Mouse (Mus musculus) CD4-positive, CD25-positive, alpha-beta regulatory T cell (primary cell): ENCODE data around the gene Itga5. TPM values are rescaled to one million over a fixed set of nuclear protein-coding genes. Genes with fewer than 3 reads are reported as not detected.

Source experiments
- polyA plus RNA-seq: library from polyadenylated mRNA; unstranded; fragments of 100-300 nt; shearing (Covaris generic); gene quantifications from one replicate; pipeline ENCODE4 v1.2.1, GENCODE M21; 2017

Itga5 gene
- 7.7 TPM for polyA plus RNA-seq

DNA sequence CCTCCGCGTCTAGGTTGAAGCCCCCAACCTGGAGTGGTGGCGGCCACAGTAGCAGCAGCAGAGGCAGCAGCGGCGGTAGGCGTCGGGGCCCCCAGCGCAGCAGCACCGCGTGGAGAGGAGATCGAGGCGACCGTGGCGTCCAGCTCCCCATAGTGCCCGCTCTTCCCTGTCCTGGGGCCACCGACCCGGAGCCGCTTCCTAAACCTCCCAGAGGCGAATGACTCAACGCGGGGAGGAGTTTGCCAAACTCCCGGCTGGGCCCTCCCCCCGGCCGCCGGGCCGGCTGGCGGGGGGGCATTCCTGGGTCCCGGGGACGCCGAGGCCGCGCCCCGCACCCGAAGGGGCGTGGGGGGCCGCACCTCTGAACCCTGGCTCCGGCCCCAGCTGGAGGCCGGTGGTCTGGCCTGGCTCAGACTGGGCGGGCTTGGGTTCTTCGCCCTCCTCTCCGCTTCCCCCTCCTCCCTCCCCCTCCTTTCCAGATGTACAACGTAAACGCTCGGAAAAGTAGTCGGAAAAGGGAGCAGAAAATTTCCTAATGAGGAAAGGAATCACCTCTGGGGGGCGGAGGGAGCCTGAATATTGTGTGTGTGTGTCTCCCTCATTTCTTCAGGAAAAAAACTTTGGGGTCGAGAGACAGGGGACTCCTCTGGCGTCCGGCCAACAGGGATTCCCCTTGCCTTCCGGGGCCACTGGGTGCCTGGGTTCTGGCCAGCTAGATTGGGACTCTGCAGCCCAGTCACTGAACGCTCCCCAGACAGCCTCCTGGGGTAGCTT is at the start of gene Itga5:
TSS of gene Itga5 (minus strand) at position 388 of the 774 bp plus-strand sequence.

DNA sequence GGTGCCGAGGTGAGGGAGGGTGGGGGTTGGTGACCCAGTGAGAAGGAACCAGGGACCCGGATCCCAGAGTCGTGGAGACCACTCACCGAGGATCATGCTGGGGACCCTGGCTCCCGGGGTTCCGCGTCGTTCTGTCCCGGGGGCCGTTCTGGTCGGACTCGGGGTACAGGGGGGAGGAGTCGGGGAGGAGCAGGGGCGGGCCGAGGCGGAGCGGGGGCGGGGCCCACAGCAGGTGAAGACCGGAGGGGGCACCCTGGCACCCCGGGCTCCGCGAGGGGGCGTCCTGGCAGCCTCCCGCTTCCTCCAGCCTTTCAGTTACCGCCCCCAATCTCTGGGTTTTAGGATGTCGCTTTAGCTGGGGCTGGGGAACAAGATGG is 26.6 kb downstream of the Itga5 start, which contains the start of gene Zfp385a:
TSS of gene Zfp385a (minus strand) at position 133 of the 377 bp plus-strand sequence.

DNA sequence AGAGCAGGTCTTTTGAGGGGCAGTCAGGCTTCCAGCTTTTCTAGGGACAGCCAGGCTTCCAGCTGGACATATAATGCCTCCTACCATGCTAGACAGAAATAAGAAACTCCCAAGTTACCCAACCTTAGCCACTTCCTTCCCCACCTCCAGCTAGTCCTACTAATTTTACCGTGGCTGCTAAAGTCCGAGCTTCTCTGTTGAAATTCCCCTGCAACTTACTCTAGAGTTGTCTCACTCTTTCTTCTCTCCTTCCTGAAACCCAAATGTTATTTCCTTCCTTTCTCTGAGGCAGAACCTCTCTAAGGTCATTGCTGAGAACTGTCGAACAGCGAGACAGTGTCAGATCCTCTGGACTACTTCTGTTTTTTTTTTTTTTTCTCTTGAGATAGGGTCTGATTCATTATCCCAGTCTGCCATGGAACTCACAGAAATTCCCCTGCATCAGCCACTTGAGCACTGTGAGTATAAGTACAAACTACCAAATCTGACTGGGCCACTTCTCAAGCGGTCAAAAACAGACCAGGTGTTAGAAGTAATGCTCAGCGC is 56.1 kb downstream of the Itga5 start, which contains the start of gene Gpr84:
TSS of gene Gpr84 (minus strand) at position 248 of the 546 bp plus-strand sequence.

Other genes starting within 250 kb of the Itga5 start
- gene Smug1, start 199.7 kb downstream of the Itga5 start, polyA plus RNA-seq = 9.8 TPM
- gene Cbx5, start 126.9 kb downstream of the Itga5 start, polyA plus RNA-seq = 10.6 TPM
- gene Hnrnpa1, start 126.3 kb downstream of the Itga5 start, polyA plus RNA-seq = 145 TPM
- 0.55 TPM for gene Nfe2, start 108.4 kb downstream of the Itga5 start, polyA plus RNA-seq
- 176 TPM for gene Copz1, start 94.0 kb downstream of the Itga5 start, polyA plus RNA-seq
- gene Gpr84, start 56.2 kb downstream of the Itga5 start, polyA plus RNA-seq = not detected
- gene Zfp385a, start 26.7 kb downstream of the Itga5 start, polyA plus RNA-seq = 0.13 TPM
- gene Gtsf1, start 63.7 kb upstream of the Itga5 start, polyA plus RNA-seq = not detected
- not detected for gene Gtsf2, start 81.7 kb upstream of the Itga5 start, polyA plus RNA-seq
- 148 TPM for gene Nckap1l, start 87.0 kb upstream of the Itga5 start, polyA plus RNA-seq
- gene Pde1b, start 136.3 kb upstream of the Itga5 start, polyA plus RNA-seq = 9.4 TPM
- gene Ppp1r1a, start 171.2 kb upstream of the Itga5 start, polyA plus RNA-seq = 0.22 TPM
- gene Glycam1, start 198.3 kb upstream of the Itga5 start, polyA plus RNA-seq = 0.28 TPM